Mouse (Mus musculus) heart, postnatal 14 days (tissue): Measurements from ENCODE around the gene Cnn1. TPM values are rescaled to one million over a fixed set of nuclear protein-coding genes. Genes with fewer than 3 reads are reported as not detected.

ENCODE experiments used
- DNase-seq, 2 experiments: peaks; one replicate each; pipeline ENCODE4 v3.0.0; 2021 to 2022
- intact Hi-C: fragments of 180-260 bp; cut with DNase I; formaldehyde crosslinking; loops from one replicate; pipeline ENCODE4 v1.15.1; 2025
- microRNA-seq, 2 experiments: library from miRNA; unstranded; fragments of <30 nt; microRNA quantifications; one replicate each; pipeline ENCODE4 v1.2.0; 2021 to 2022
- total RNA-seq, 2 experiments: library from RNA; stranded (reverse); gene quantifications; 2 replicates each; pipeline ENCODE4 v1.2.3; 2021

The Cnn1 gene
- total RNA-seq, 2 experiments from 2014 or later, result 5.4 to 9.5 TPM

GRCm38 (mm10) chr9:22150946-22151345 is 51.9 kb downstream of the Cnn1 start:
- intact Hi-C loops, result no loop called here
- no peak for DNase-seq

GRCm38 (mm10) chr9:22153810-22154209 is 54.8 kb downstream of the Cnn1 start:
- DNase-seq, result no peak
- intact Hi-C loops, result no loop called here

GRCm38 (mm10) chr9:22155614-22156013 is 56.6 kb downstream of the Cnn1 start:
- intact Hi-C loops, result loop anchor here (2.0 to 5.0 kb wide), 2 partner anchors 69 to 252 kb away; partner anchors contain the start of gene Zfp809

GRCm38 (mm10) chr9:22156497-22157245 is 57.7 kb downstream of the Cnn1 start, which contains the start of gene Pigyl:
TSS of gene Pigyl (plus strand) at chr9:22156846.
- intact Hi-C loops, result loop anchor here (2.0 to 5.0 kb wide), 2 partner anchors 68 to 251 kb away; partner anchors contain the start of gene Zfp809
- peak; percentile 99 to 100 for DNase-seq

More at GRCm38 (mm10) chr9:22155614-22156013, 56.6 kb downstream of the Cnn1 start:
- peak; percentile 73 to 82 for DNase-seq

GRCm38 (mm10) chr9:22157516-22158265 is 58.7 kb downstream of the Cnn1 start:
- DNase-seq, result no peak
- intact Hi-C loops, result loop anchor here (2.0 to 5.0 kb wide), 2 partner anchors 67 to 250 kb away; partner anchors contain the start of gene Zfp809

Small RNA genes within 50 kb of the gene (microRNA-seq; reads per million reads assigned to microRNA genes)
- 0.48 to 0.54 reads per million in 2 experiments for gene Mir7084

Other genes starting within 250 kb of the Cnn1 start
- gene Dock6, start 246.6 kb upstream of the Cnn1 start, total RNA-seq, result 10 to 100 TPM; 46.1 to 57.3 TPM
- 1 to 10 TPM; 8.2 to 9.7 TPM for gene Rab3d, start 181.0 kb upstream of the Cnn1 start, total RNA-seq
- gene Ccdc159, start 171.7 kb upstream of the Cnn1 start, total RNA-seq, result 1 to 10 TPM; 1.1 to 1.6 TPM
- 10 to 100 TPM; 22.7 to 27.6 TPM for gene Tmem205, start 171.7 kb upstream of the Cnn1 start, total RNA-seq
- gene Plppr2, start 162.2 kb upstream of the Cnn1 start, total RNA-seq, result 1 to 10 TPM; 1.8 to 2.0 TPM
- 1 to 10 TPM; 6.1 to 7.0 TPM for gene Swsap1, start 143.5 kb upstream of the Cnn1 start, total RNA-seq
- gene Epor, start 135.7 kb upstream of the Cnn1 start, total RNA-seq, result 1 to 10 TPM; 1.6 to 2.5 TPM
- gene Rgl3, start 109.8 kb upstream of the Cnn1 start, total RNA-seq, result 1 to 10 TPM; 1.0 to 1.3 TPM
- under 1 TPM in 1 of 2 experiments, not detected in 1; 0.17 TPM for gene Ccdc151, start 96.6 kb upstream of the Cnn1 start, total RNA-seq
- 10 to 100 TPM; 66.5 to 66.7 TPM for gene Prkcsh, start 96.4 kb upstream of the Cnn1 start, total RNA-seq
- 1 to 10 TPM in 1 of 2 experiments, under 1 TPM in 1; 0.12 to 1.1 TPM for gene Elavl3, start 47.2 kb upstream of the Cnn1 start, total RNA-seq
- gene Gm49318, start 28.0 kb upstream of the Cnn1 start, total RNA-seq, result not detected
- 1 to 10 TPM; 5.3 to 6.4 TPM for gene Zfp653, start 27.8 kb upstream of the Cnn1 start, total RNA-seq
- gene Ecsit, start 13.8 kb upstream of the Cnn1 start, total RNA-seq, result 10 to 100 TPM; 91.7 to 91.8 TPM
- 10 to 100 TPM; 39.5 to 41.5 TPM for gene Elof1, start 18.0 kb downstream of the Cnn1 start, total RNA-seq
- 1 to 10 TPM; 2.2 to 2.6 TPM for gene Acp5, start 36.5 kb downstream of the Cnn1 start, total RNA-seq
- 10 to 100 TPM; 42.8 to 44.2 TPM for gene Pigyl, start 57.6 kb downstream of the Cnn1 start, total RNA-seq
- gene Zfp872, start 88.9 kb downstream of the Cnn1 start, total RNA-seq, result under 1 TPM; 0.17 to 0.27 TPM
- gene Zfp809, start 126.5 kb downstream of the Cnn1 start, total RNA-seq, result 10 to 100 TPM; 40.2 to 40.8 TPM
- 1 to 10 TPM in 1 of 2 experiments, under 1 TPM in 1; 0.60 to 1.0 TPM for gene Zfp599, start 160.7 kb downstream of the Cnn1 start, total RNA-seq
- 1 to 10 TPM; 7.1 to 8.9 TPM for gene Zfp810, start 208.4 kb downstream of the Cnn1 start, total RNA-seq